Mouse (Mus musculus): ENCODE results near the gene Krt1. TPM values are rescaled to one million over a fixed set of nuclear protein-coding genes. Genes with fewer than 3 reads are reported as not detected.

Krt1 gene
- polyA plus RNA-seq, 1 experiment from 2014 or later = 4.2 TPM

DNA sequence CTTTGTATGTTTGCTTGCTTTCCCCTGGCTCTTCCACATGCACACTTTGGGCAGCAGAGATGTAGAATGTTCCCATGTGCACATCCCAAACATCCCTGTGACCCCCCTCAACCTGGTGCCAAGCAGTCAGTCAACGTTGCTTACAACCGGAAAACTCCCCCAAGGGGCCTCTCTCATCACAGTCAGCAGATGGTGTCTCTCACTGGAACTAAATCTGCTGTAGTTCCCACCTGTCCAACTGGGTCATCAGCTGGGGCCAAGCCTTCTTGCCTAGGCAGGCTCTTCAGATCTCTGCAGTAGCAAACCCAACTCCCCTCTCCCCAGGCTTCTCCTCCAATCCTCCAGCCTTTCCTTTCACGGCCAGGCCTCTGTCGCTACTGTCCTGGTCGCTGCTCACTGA is 6.1 kb upstream of the Krt1 start:
- ATAC-seq = no peak
- Histone ChIP-seq H3K27me3 (peaks cover 35% of the 10 kb centered on the region), H3K4me1 (replicated peaks) (peaks cover 23% of the 10 kb centered on the region), H3K36me3 (no peaks in the 10 kb centered on the region), H3K4me3 (replicated peaks) (no peak overlapping the region), H3K9ac (replicated peaks) (no peak overlapping the region), H3K27ac (no peak overlapping the region), H3K4me2 (replicated peaks) (no peak overlapping the region), H3K9me3 (no peaks in the 10 kb centered on the region)
- WGBS = 64% methylated on average over 5 of the region's 5 CpGs

DNA sequence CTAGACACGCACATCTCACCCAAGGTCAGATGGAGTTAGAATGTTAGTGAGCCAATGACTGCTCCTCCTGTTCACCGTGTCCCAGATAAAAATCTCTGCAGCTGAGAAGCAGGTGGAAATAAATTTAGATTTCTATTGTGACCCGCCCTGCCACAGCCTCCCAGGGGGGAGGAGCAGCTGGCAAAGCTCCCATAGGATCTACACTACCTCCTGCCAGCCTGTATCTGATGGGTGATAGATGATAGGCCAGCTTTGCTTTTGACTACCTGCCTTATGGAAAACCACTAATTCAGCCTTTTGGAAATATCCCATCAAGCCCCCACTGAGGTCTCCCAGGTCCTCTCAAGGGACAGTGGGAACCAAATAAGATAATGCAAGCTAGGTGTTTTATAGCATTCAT is 5.1 kb upstream of the Krt1 start:
- WGBS = 73% methylated on average over 3 of the region's 3 CpGs
- H3K4me1 ChIP-seq (replicated peaks) = peaks cover 23% of the 10 kb centered on the region
- H3K27ac ChIP-seq = no peak overlapping the region
- no peak overlapping the region for H3K4me3 ChIP-seq (replicated peaks)
- no peak overlapping the region for H3K4me2 ChIP-seq (replicated peaks)
- H3K9me3 ChIP-seq = no peaks in the 10 kb centered on the region
- no peak for ATAC-seq
- H3K36me3 ChIP-seq = no peaks in the 10 kb centered on the region
- H3K9ac ChIP-seq (replicated peaks) = no peak overlapping the region
- H3K27me3 ChIP-seq = peaks cover 29% of the 10 kb centered on the region

DNA sequence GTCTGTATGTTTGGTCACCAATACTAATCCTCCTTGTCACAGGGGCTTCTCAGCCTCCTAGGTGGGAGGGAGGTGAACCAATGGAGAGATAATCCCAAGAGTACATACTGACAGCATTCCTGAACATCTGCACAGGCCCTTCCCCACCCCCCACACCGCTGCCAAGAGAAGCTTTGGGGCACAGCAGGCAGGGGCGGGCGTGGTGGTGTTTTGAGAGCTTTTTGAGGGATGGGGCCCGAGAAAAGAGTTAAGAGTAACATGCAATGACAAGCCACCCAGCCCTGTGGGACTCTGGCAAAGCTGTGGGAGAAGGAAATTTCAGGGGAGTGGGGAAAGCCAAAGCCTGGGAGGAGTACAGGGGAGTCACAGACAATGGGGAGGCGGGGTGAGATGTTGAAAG is 3.7 kb upstream of the Krt1 start:
- no peaks in the 10 kb centered on the region for H3K9me3 ChIP-seq
- no peak overlapping the region for H3K4me2 ChIP-seq (replicated peaks)
- H3K27ac ChIP-seq = no peak overlapping the region
- ATAC-seq = no peak
- peaks cover 24% of the 10 kb centered on the region for H3K27me3 ChIP-seq
- peaks cover 10% of the 10 kb centered on the region for H3K4me1 ChIP-seq (replicated peaks)
- H3K36me3 ChIP-seq = no peaks in the 10 kb centered on the region
- 4% methylated on average over 5 of the region's 5 CpGs for WGBS
- no peak overlapping the region for H3K4me3 ChIP-seq (replicated peaks)
- H3K9ac ChIP-seq (replicated peaks) = no peak overlapping the region

DNA sequence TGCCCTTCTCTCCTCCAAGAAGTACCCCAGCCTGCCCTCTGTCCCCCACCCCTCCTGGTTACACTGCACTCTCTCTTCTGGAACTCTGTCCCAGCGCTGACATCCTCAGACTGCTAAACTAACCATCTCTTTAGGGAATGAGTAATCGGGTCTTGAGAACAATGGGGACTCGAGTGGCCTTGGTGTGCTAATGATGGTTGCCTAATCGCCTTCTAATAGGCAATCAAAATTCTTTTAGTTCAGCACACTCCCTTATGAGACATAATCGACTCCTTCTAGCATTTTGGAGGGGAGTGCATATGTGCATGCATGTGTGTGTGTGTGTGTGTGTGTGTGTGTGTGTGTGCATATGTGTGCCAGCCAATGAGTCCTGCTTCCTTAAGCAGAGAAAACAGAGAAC is 2.0 kb upstream of the Krt1 start:
- H3K36me3 ChIP-seq = no peaks in the 10 kb centered on the region
- H3K4me1 ChIP-seq (replicated peaks) = peaks cover 3% of the 10 kb centered on the region; the same call in 1 of the 2 replicates
- H3K27me3 ChIP-seq = peaks cover 12% of the 10 kb centered on the region
- H3K4me3 ChIP-seq (replicated peaks) = no peak overlapping the region
- H3K4me2 ChIP-seq (replicated peaks) = no peak overlapping the region
- H3K9ac ChIP-seq (replicated peaks) = no peak overlapping the region
- H3K27ac ChIP-seq = no peak overlapping the region
- ATAC-seq = no peak
- 29% methylated on average over 5 of the region's 5 CpGs for WGBS
- H3K9me3 ChIP-seq = no peaks in the 10 kb centered on the region

DNA sequence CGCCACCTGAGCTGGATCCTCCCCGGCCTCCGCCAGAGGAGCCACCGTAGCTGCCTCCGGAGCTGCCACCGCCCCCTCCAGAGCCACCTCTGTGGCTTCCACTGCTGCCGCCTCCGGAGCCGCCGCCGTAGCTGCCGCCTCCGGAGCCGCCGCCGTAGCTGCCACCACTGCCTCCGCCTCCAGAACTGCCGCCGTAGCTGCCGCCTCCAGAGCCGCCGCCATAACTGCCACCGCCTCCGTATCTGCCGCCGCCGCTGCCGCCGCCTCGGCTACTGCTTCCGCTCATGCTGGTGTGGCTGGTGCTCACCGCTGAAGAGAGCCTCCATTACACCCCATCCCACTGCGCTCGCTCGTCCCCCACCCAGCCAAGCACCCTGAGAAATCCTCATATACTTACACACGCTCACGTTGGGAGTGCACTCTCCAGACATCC is 4.6 kb downstream of the Krt1 start:
- ATAC-seq = peak; percentile 88
- Histone ChIP-seq H3K9me3 (no peaks in the 10 kb centered on the region), H3K4me3 (replicated peaks) (peak overlapping the region; percentile 50), H3K4me1 (replicated peaks) (peaks cover 10% of the 10 kb centered on the region), H3K36me3 (no peaks in the 10 kb centered on the region), H3K27me3 (peaks cover 15% of the 10 kb centered on the region), H3K27ac (peak overlapping the region; percentile 81), H3K9ac (replicated peaks) (peak overlapping the region; percentile 77), H3K4me2 (replicated peaks) (peak overlapping the region; percentile 64)
- under 1% methylated on average over 37 of the region's 37 CpGs for WGBS

DNA sequence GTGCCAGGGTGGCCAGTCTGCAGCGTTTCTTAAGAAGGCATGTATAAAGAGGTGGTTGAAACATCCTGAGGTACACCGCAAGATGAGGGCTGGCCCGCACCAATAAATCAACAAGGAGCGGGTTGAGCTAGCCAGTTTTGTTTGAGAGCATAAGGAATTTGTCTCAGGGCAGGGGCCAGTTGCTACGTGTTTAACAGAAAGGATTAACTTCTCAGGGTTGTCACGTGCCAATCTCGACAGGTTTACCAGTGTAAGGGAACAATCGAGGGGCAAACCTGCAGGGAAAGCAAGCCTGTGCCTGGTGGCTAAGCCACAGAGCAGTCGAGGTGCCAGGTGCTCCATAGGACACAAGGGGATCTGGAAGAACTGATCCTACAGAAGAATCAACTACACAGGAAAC is 7.4 kb downstream of the Krt1 start:
- Histone ChIP-seq H3K4me1 (replicated peaks) (peaks cover 10% of the 10 kb centered on the region), H3K9me3 (no peaks in the 10 kb centered on the region), H3K36me3 (no peaks in the 10 kb centered on the region), H3K9ac (replicated peaks) (no peak overlapping the region), H3K4me2 (replicated peaks) (no peak overlapping the region), H3K27ac (no peak overlapping the region), H3K4me3 (replicated peaks) (no peak overlapping the region), H3K27me3 (peaks cover 8% of the 10 kb centered on the region)
- ATAC-seq = no peak
- 59% methylated on average over 9 of the region's 9 CpGs for WGBS

DNA sequence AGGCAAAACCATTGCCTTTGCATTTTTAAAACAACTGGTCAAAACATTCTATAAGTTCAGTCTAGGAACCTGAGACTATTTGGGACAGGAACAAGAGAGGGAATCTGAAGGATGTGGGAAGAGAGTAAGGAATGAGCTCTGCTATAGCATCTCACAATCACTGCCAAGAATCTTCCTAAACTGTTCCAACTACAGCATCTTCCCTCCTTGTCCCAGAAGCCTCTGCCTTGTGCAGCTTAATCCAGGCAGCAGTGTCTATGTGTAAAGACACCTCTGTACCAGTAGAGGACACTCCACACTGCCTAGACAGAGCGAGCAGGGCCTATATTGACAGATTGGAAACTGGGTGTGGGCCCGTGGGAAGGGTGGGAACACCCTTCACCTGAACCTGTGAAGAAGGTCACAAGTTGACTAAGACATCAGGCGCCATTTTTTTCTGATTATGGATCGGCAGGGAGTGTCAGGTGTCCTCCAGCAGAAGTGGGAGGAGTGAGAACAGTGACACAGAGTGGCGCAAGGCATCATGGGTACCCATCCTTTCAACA is 15.7 kb downstream of the Krt1 start:
- Histone ChIP-seq H3K9me3 (no peaks in the 10 kb centered on the region), H3K9ac (replicated peaks) (no peak overlapping the region), H3K4me3 (replicated peaks) (no peak overlapping the region), H3K36me3 (no peaks in the 10 kb centered on the region), H3K27me3 (no peaks in the 10 kb centered on the region), H3K4me2 (replicated peaks) (no peak overlapping the region), H3K27ac (no peak overlapping the region), H3K4me1 (replicated peaks) (no peaks in the 10 kb centered on the region)
- 69% methylated on average over 5 of the region's 5 CpGs for WGBS
- no peak for ATAC-seq

DNA sequence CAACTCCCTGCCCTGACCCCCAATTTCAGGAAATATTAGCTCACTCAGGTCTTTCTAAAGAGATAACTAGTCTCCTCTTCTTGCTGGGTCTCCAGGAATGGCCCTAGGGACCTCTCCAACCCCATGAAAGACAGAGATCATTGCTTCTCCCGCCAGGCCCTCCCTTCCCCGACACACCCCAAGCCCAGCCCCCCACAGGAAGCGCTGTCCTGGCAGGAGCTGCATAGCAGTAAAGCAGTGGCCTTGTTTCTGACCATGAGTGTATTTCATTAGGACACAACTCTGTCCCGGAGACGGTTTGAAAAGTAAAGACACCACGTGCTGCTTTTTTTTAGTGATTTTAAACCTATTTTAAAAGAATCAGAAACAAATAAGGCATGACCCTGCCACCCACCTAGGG is 17.5 kb downstream of the Krt1 start:
- Histone ChIP-seq H3K27me3 (no peaks in the 10 kb centered on the region), H3K36me3 (no peaks in the 10 kb centered on the region), H3K27ac (no peak overlapping the region), H3K4me2 (replicated peaks) (no peak overlapping the region), H3K4me1 (replicated peaks) (no peaks in the 10 kb centered on the region), H3K4me3 (replicated peaks) (no peak overlapping the region), H3K9me3 (no peaks in the 10 kb centered on the region), H3K9ac (replicated peaks) (no peak overlapping the region)
- no peak for ATAC-seq
- WGBS = 64% methylated on average over 6 of the region's 6 CpGs

DNA sequence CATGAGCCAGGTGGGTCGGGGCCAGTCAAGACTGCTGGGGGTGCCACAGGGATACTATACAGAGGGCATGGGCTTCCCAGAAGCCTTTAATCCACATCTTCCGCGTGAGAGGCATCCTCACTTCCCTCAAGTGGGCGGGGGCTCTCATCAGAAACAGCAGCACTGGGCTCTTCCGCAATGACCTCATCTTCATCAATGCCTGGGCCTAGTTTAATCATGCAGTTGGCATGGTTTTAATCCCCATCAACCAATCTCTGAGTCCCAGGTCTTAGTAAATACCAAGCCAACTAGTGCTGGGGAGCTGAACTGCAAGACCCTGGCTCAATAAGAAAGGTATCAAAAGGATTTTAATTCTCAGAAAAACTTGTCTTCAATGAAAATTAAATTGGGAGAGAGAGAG is 21.2 kb downstream of the Krt1 start:
- WGBS = 62% methylated on average over 5 of the region's 5 CpGs
- no peak overlapping the region for H3K27ac ChIP-seq
- no peak overlapping the region for H3K4me2 ChIP-seq (replicated peaks)
- H3K4me1 ChIP-seq (replicated peaks) = no peaks in the 10 kb centered on the region
- no peaks in the 10 kb centered on the region for H3K36me3 ChIP-seq
- no peak overlapping the region for H3K4me3 ChIP-seq (replicated peaks)
- no peaks in the 10 kb centered on the region for H3K9me3 ChIP-seq
- H3K9ac ChIP-seq (replicated peaks) = no peak overlapping the region
- no peak for ATAC-seq
- H3K27me3 ChIP-seq = no peaks in the 10 kb centered on the region

DNA sequence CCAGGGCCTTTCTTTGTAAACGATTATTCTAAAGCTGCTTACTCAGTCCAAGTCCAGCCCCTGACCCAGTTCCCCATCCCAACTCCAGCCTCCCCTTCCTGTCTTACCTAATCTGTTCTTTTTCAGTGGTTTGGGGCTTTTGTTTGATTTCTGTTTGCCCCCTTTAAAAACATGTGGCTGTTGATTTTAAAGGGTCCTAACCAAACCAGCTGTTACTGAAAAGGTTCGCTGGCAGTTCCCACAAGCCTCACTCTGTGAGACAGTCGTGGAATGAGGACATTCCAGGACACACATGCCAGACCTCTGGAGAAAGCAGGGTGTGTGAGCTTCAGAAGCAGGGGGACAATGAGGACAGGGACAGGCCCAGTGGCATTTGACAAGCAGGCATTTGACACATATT is 28.8 kb downstream of the Krt1 start:
- Histone ChIP-seq H3K36me3 (no peaks in the 10 kb centered on the region), H3K4me3 (replicated peaks) (no peak overlapping the region), H3K9ac (replicated peaks) (no peak overlapping the region), H3K4me2 (replicated peaks) (no peak overlapping the region), H3K27ac (no peak overlapping the region), H3K4me1 (replicated peaks) (no peaks in the 10 kb centered on the region), H3K27me3 (no peaks in the 10 kb centered on the region), H3K9me3 (no peaks in the 10 kb centered on the region)
- ATAC-seq = no peak
- 38% methylated on average over 3 of the region's 3 CpGs for WGBS

DNA sequence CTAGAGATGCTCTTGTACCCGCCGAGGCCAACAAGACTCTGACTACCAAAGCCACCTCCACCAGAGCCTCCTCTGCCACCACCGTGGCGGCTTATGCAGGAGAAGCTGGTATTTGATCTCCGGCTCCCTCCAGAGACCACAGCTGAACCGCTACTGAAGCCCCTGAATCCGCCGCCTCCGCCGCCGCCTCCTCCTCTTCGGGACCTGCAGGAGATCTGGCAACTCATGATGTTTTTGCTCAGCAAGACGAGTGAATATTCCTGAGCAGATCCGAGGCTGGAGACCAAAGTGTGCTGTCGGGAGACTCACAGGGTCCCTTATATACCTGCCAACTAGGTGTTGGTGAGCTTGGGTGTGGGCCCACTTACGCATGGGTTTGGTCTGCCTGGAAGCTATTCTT is 32.7 kb downstream of the Krt1 start, which contains the start of gene Krt2:
Gene Krt2 (minus strand): TSS at position 295 of the 400 bp plus-strand sequence.
- H3K9me3 ChIP-seq = no peaks in the 10 kb centered on the region
- WGBS = 88% methylated on average over 16 of the region's 16 CpGs
- H3K27me3 ChIP-seq = no peaks in the 10 kb centered on the region; the same call in 1 of the 2 replicates
- no peak for ATAC-seq
- H3K27ac ChIP-seq = no peak within 1 kb of the TSS
- no peak within 1 kb of the TSS for H3K4me2 ChIP-seq (replicated peaks)
- H3K4me1 ChIP-seq (replicated peaks) = no peaks in the 10 kb centered on the region
- no peak within 1 kb of the TSS for H3K9ac ChIP-seq (replicated peaks)
- H3K36me3 ChIP-seq = no peaks in the 10 kb centered on the region
- no peak within 1 kb of the TSS for H3K4me3 ChIP-seq (replicated peaks)

DNA sequence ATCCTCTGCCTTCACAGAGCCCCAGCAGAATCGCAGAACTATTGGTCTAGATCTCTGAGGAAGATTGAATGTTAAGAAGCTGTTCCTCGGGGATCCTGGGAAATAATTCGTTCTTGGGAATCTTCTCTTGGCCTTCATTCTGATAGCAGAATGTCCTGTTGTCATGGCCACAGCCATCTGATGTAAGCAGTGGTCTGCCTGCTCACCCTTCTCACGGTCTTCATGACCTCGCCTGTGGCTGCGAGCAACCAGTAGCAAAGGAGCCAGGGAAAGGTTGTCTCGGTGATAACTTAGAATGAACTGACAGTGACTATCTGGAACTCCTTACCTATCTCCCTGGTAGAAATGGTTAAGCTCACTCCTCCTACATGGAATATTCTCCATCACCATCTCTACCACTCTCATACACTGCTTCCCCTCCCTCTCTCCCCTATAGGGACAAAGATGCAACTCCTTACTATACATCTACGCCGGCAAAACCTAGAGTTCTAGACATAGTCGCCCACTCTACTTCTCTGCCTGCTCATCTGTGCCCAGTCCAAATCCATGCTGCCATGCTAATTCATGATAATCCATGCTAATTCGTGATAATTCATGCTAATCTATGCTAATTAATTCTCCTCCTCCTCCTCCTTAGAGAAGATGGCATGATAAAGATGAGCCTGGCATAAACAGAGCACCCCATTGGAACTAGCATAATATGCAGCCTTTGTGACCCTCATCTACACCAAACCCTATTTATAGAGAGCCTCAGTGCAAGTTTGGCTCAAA is 47.4 kb downstream of the Krt1 start:
- H3K9me3 ChIP-seq = no peaks in the 10 kb centered on the region
- H3K4me1 ChIP-seq (replicated peaks) = peaks cover 23% of the 10 kb centered on the region
- H3K4me2 ChIP-seq (replicated peaks) = no peak overlapping the region
- no peak overlapping the region for H3K4me3 ChIP-seq (replicated peaks)
- no peak overlapping the region for H3K9ac ChIP-seq (replicated peaks)
- peak overlapping the region; percentile 67 for H3K27ac ChIP-seq
- ATAC-seq = peak; percentile 83
- 61% methylated on average over 11 of the region's 11 CpGs for WGBS
- no peaks in the 10 kb centered on the region for H3K36me3 ChIP-seq
- no peaks in the 10 kb centered on the region for H3K27me3 ChIP-seq
